Mouse (Mus musculus) kidney, adult 2 months (tissue): ENCODE results near the gene Gm13090. TPM values are rescaled to one million over a fixed set of nuclear protein-coding genes. Genes with fewer than 3 reads are reported as not detected.

Experiments used
- DNase-seq: peaks from one replicate; pipeline ENCODE4 v3.0.0; 2021
- H3K27ac ChIP-seq: fragments of 200-500 bp; 2 replicates; pipeline ENCODE4 v1.5.1; 2012; ENCODE audit warnings: low read depth, low read length, control low read depth, inconsistent platforms; ENCODE audit not compliant: insufficient read depth
- H3K27me3 ChIP-seq: fragments of 200-500 bp; replicated peaks from 2 replicates; pipeline ENCODE4 v1.6.1; 2012; ENCODE audit warnings: mild to moderate bottlenecking, moderate library complexity, low read length, inconsistent platforms; ENCODE audit not compliant: control insufficient read depth, insufficient read depth
- H3K36me3 ChIP-seq: fragments of 200-500 bp; 2 replicates; pipeline ENCODE4 v1.6.1; 2012; ENCODE audit warnings: mild to moderate bottlenecking, moderate library complexity, low read length, inconsistent platforms; ENCODE audit not compliant: control insufficient read depth, insufficient read depth
- H3K4me1 ChIP-seq: fragments of 200-500 bp; 2 replicates; pipeline ENCODE4 v1.6.1; 2011; ENCODE audit warnings: low read length; ENCODE audit not compliant: control insufficient read depth, insufficient read depth
- H3K4me3 ChIP-seq: fragments of 200-500 bp; 2 replicates; pipeline ENCODE4 v1.5.1; 2011; ENCODE audit warnings: mild to moderate bottlenecking, low read depth, low read length, control low read depth; ENCODE audit not compliant: insufficient read depth
- CTCF ChIP-seq: fragments of 200-500 bp; conservative IDR thresholded peaks from 2 replicates; pipeline ENCODE4 v1.5.1; 2011; ENCODE audit warnings: low read depth, mild to moderate bottlenecking, control low read depth, low read length, moderate library complexity, mixed read lengths; ENCODE audit not compliant: insufficient read depth, insufficient read length
- POLR2A ChIP-seq: fragments of 200-500 bp; IDR thresholded peaks from one replicate; pipeline ENCODE4 v1.6.1; 2011; ENCODE audit warnings: low read depth, low read length, control low read depth
- WGBS: fragments of 180-500 bp; shearing (Covaris S2); methylation state at CpG from one replicate; pipeline ENCODE4 v1.1.7; 2018; 5-methylcytosine and 5-hydroxymethylcytosine counted together
- polyA plus RNA-seq: library from polyadenylated mRNA; depleted of rRNA; stranded (reverse); fragments of >200 nt; gene quantifications from 2 replicates; pipeline ENCODE4 v1.2.3, GENCODE M21; 2012

The Gm13090 gene
- polyA plus RNA-seq, 1 experiment = not detected

GRCm38 (mm10) chr4:151108834-151109241 is 19.5 kb downstream of the Gm13090 start:
- Histone ChIP-seq H3K4me3 (peak overlapping the region; percentile 40; the same call in 1 of the 2 replicates), H3K4me1 (no peaks in the 10 kb centered on the region), H3K27ac (no peak overlapping the region), H3K36me3 (no peaks in the 10 kb centered on the region), H3K27me3 (no peaks in the 10 kb centered on the region)
- WGBS = 3% methylated on average over 20 of the region's 20 CpGs
- DNase-seq = no peak
- no peak for TF ChIP-seq CTCF
- TF ChIP-seq POLR2A = no peak

DNA sequence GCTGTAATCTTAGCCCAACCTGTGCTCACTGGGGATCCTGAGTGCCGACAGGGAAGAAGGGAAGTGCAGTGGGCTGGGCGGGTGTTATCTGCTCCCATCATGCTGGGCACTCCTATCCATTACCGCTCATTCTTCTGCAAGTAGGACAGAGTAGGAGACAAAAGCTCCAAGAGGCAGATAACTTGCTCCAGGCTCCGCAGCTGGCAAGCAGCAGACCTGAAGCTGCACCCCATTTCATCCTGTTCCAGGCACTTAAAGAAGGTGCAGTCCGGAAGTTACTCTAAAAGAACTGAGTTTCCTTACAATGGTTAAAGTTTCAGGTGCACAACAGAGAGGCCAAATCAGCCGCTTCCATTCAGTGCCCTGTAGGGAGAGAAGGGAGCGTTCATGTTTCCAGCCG is 21.9 kb downstream of the Gm13090 start:
- no peak for DNase-seq
- Histone ChIP-seq H3K4me1 (no peaks in the 10 kb centered on the region), H3K27ac (no peak overlapping the region), H3K27me3 (no peaks in the 10 kb centered on the region), H3K36me3 (no peaks in the 10 kb centered on the region), H3K4me3 (no peak overlapping the region)
- WGBS = 60% methylated on average over 8 of the region's 8 CpGs
- TF ChIP-seq CTCF = no peak
- TF ChIP-seq POLR2A = no peak

DNA sequence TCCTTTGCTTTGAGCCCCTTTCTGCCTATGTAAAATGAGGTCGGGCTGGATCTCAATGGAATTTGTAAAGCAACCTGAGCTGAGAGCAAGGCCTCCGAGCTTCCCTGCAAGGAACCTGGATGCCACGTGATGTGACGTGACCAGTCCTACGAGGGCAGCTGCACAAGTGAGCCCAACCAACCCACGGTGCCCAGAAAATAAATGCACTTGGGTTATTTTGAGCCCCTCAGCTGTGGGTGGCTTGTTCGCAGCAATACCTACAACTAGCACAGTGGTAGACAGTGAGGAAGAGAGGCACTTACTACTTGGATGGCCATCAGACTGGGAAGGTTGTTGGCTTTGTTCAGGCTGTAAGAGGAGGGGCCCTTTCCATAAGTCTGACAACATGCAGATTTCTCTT is 25.2 kb downstream of the Gm13090 start:
- H3K4me1 ChIP-seq = no peaks in the 10 kb centered on the region
- no peak overlapping the region for H3K4me3 ChIP-seq
- no peaks in the 10 kb centered on the region for H3K36me3 ChIP-seq
- DNase-seq = no peak
- no peak for TF ChIP-seq CTCF
- no peak for TF ChIP-seq POLR2A
- no peak overlapping the region for H3K27ac ChIP-seq
- 85% methylated on average over 7 of the region's 7 CpGs for whole genome bisulfite sequencing
- no peaks in the 10 kb centered on the region for H3K27me3 ChIP-seq

- TF ChIP-seq CTCF (no peak), POLR2A (no peak)
- no peaks in the 10 kb centered on the region for H3K27me3 ChIP-seq
- H3K4me1 ChIP-seq = no peaks in the 10 kb centered on the region
- H3K4me3 ChIP-seq = no peak overlapping the region
- no peaks in the 10 kb centered on the region for H3K36me3 ChIP-seq
- no peak for DNase-seq
- WGBS = 90% methylated on average over 3 of the region's 3 CpGs
- no peak overlapping the region for H3K27ac ChIP-seq
Observed at GRCm38 (mm10) chr4:151118883-151119282, 29.5 kb downstream of the Gm13090 start.

DNA sequence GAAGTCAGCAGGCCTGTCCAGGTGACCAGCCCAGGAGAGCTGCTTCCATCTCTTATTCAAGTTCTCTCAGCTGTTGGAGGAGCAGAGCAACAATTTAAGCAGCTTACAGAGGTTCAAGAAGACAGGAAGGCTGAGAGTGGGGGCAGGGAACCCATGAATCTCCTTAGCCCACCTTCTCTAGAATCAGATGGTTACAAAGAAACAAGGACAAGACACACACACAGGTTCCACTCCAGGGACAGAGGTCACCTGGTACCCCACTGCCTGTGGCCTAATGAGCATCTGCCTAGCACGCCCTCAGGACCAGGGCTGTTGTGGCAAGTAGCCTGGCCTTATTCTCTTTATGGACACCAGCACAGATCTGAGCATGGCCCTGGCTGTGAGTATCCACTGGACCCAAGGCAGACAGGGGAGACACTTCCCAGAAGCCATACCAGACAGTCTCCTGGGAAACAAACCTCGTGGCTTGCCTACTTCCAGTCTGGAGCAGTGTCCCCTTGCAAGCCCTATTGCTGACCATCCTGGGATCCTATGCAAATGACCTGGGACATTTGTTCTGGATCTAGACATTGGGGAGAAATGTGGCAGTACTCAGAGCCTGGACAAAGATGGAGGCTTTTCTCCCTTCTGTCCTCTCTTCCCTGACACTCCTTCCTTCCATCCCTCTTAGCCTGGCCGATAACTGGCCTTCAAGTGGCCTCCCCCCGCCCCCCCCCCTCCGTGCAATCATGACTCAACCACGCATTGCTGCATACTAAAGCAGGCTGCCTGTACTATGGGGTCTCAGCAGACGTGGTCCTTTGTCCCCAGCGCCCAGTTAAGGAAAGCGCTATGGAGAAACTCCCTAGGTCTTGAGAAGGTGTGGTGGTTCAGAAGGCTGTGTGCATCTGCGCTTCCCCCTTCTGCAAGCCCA is 38.5 kb downstream of the Gm13090 start:
- Histone ChIP-seq H3K27me3 (no peaks in the 10 kb centered on the region), H3K4me1 (no peaks in the 10 kb centered on the region), H3K4me3 (no peak overlapping the region), H3K27ac (no peak overlapping the region), H3K36me3 (no peaks in the 10 kb centered on the region)
- DNase-seq = no peak
- WGBS = 21% methylated on average over 10 of the region's 10 CpGs
- TF ChIP-seq POLR2A (no peak), CTCF (no peak)

DNA sequence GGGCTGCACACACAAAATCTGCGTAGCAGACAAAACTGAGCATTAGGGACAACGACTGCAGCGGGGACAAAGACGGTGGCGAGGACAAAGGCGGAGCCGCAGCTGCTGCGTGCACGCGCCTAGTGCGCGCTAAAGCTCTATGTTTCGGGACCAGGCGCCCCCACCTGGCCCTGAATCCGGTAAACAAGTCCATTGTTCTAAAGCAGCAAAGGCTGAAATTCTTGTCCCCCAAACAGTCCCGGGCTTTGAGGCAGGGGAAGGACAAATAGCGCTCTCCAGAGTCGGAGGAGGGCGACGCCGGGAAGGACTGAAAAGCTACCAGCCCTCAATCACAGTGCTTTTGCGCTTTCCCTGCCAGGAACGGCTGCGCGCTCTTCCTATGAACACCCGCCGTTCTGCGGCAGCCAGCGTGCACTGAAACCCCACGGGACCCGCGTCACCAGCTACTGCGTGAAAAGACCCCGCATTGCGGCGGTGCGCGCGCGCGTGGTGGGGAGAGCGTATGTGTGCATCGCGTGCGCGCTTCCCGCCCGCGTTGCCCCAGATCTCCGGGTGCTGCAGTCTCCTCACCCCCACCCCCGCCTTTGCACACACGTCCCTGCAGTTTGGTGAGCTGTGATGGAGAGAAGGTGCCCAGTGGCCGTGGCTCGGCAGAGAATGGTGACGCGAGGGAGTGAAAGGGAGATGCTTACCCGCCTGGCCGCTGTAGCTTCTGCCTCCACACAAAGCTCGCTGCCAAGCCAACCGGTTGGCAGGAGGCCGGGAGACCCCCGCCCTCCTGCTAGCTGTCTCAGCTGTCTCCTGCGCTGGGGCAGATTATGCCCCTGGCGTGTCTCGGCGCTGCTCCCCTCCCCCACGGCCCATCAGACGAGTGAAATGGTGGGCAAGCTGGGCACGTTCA is 39.5 kb downstream of the Gm13090 start:
- H3K36me3 ChIP-seq = no peaks in the 10 kb centered on the region
- H3K27ac ChIP-seq = no peak overlapping the region
- TF ChIP-seq POLR2A (no peak), CTCF (no peak)
- no peaks in the 10 kb centered on the region for H3K27me3 ChIP-seq
- no peak for DNase-seq
- H3K4me1 ChIP-seq = no peaks in the 10 kb centered on the region
- 1% methylated on average over 69 of the region's 69 CpGs for WGBS
- H3K4me3 ChIP-seq = peak overlapping the region; percentile 25; the same call in 1 of the 2 replicates
